Mouse (Mus musculus) left cerebral cortex, postnatal 4 days (tissue): ENCODE results near the gene Mrpl18. TPM values are rescaled to one million over a fixed set of nuclear protein-coding genes. Genes with fewer than 3 reads are reported as not detected.

Experiments
- DNase-seq: peaks from one replicate; pipeline ENCODE4 v3.0.0-alpha.2; 2022
- intact Hi-C: fragments of 180-260 bp; cut with DNase I; formaldehyde crosslinking; loops from one replicate; pipeline ENCODE4 v1.15.1; 2025
- microRNA-seq: library from miRNA; unstranded; fragments of <30 nt; microRNA quantifications from one replicate; pipeline ENCODE4 v1.2.0, GENCODE M21; 2022
- total RNA-seq, 2 experiments: library from RNA; stranded (reverse); gene quantifications; 2 replicates each; pipeline ENCODE4 v1.2.3; 2021

Gene Mrpl18
- total RNA-seq, 2 experiments from 2014 or later: 52.2 to 54.9 TPM

- intact Hi-C loops: no loop called here
Measured at GRCm38 (mm10) chr17:12865407-12865806, 50.7 kb downstream of the Mrpl18 start.

GRCm38 (mm10) chr17:12864111-12864510 is 52.0 kb downstream of the Mrpl18 start:
- intact Hi-C loops: no loop called here
- DNase-seq: no peak

More at GRCm38 (mm10) chr17:12865407-12865806, 50.7 kb downstream of the Mrpl18 start:
- no peak for DNase-seq

Small RNAs within 50 kb of the gene (microRNA-seq; reads per million reads assigned to microRNA genes)
- gene Gm24085: not detected

Other genes starting within 250 kb of the Mrpl18 start
- gene Slc22a1, start 240.5 kb downstream of the Mrpl18 start, total RNA-seq: 1 to 10 TPM in 1 of 2 experiments, under 1 TPM in 1; 0.95 to 1.4 TPM
- gene Igf2r, start 146.7 kb downstream of the Mrpl18 start, total RNA-seq: 10 to 100 TPM; 33.2 to 35.2 TPM
- 1 to 10 TPM; 3.4 to 9.2 TPM for gene Mas1, start 48.2 kb downstream of the Mrpl18 start, total RNA-seq
- gene Mrgprh, start 40.3 kb downstream of the Mrpl18 start, total RNA-seq: not detected
- gene Pnldc1, start 6.1 kb downstream of the Mrpl18 start, total RNA-seq: 1 to 10 TPM; 2.5 to 3.8 TPM
- 100 to 1,000 TPM; 293 to 304 TPM for gene Tcp1, start 644 bp downstream of the Mrpl18 start, total RNA-seq
- 1 to 10 TPM; 1.6 TPM for gene Acat3, start 24.3 kb upstream of the Mrpl18 start, total RNA-seq
- gene Acat2, start 44.4 kb upstream of the Mrpl18 start, total RNA-seq: 100 to 1,000 TPM; 212 to 235 TPM
- gene Wtap, start 77.8 kb upstream of the Mrpl18 start, total RNA-seq: 100 to 1,000 TPM in 1 of 2 experiments, 10 to 100 TPM in 1; 95.1 to 103 TPM
- 100 to 1,000 TPM; 158 TPM for gene Sod2, start 90.5 kb upstream of the Mrpl18 start, total RNA-seq
- under 1 TPM; 0.34 to 0.64 TPM for gene Gpr31b, start 136.0 kb upstream of the Mrpl18 start, total RNA-seq
- under 1 TPM; 0.42 to 0.60 TPM for gene Tcp10b, start 144.8 kb upstream of the Mrpl18 start, total RNA-seq
- under 1 TPM; 0.22 to 0.24 TPM for gene Unc93a, start 215.5 kb upstream of the Mrpl18 start, total RNA-seq